Comparison of ENCODE assay signal across 27 mouse cellular contexts in the genomic region with DNA sequence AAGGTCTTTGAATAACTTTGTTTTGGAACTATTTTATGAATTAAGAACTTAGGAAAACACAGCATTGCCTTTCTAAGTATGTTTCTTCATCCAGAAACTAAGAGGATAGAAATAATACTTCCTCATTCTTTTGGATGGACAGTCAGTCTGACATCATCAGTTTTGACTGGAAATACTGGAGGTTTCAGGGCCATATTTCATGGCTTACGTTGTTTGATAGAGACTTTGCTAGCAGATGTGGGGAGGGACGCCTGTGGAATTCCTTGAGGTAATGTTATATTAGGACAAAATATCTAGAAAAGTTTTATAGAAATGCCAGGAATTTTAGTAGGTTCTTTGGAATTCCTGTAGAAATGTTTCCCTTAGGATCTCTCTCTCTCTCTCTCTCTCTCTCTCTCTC.
"Had no signal": no experiment of that assay in that cellular context is flagged by ENCODE, and none has a peak within 500 bp of the region (broad histone marks: within the 10 kb centered on the region; RNA-seq: fewer than 3 reads in every experiment).

No protein-coding gene starts in this region.

- H3K36me3 ChIP-seq: heart, embryonic 10.5 days; heart, embryonic 12.5 days; hindbrain, embryonic 10.5 days; hindbrain, embryonic 13.5 days; hindbrain, embryonic 15.5 days; kidney, embryonic 15.5 days; limb, embryonic 13.5 days; limb, embryonic 15.5 days; liver, embryonic 12.5 days had no signal

- H3K4me2 ChIP-seq: heart, embryonic 12.5 days; hindbrain, embryonic 13.5 days; hindbrain, embryonic 15.5 days; kidney, embryonic 15.5 days; limb, embryonic 13.5 days; limb, embryonic 15.5 days; liver, embryonic 12.5 days had no signal

- H3K4me1 ChIP-seq: heart, embryonic 10.5 days; heart, embryonic 12.5 days; hindbrain, embryonic 10.5 days; hindbrain, embryonic 13.5 days; hindbrain, embryonic 15.5 days; kidney, embryonic 15.5 days; limb, embryonic 13.5 days; limb, embryonic 15.5 days; liver, embryonic 12.5 days had no signal

- H3K4me3 ChIP-seq: gastrocnemius, adult 2 months; heart, embryonic 10.5 days; heart, embryonic 12.5 days; hindbrain, embryonic 10.5 days; hindbrain, embryonic 13.5 days; hindbrain, embryonic 15.5 days; kidney, embryonic 15.5 days; left cerebral cortex, adult 2 months; limb, embryonic 13.5 days; limb, embryonic 15.5 days; liver, embryonic 12.5 days had no signal

- H3K27ac ChIP-seq: gastrocnemius, adult 2 months; heart, embryonic 10.5 days; hindbrain, embryonic 10.5 days; hindbrain, embryonic 13.5 days; hindbrain, embryonic 15.5 days; hindbrain, postnatal 0 days; kidney, embryonic 15.5 days; kidney, postnatal 0 days; left cerebral cortex, adult 2 months; limb, embryonic 13.5 days; limb, embryonic 15.5 days; liver, embryonic 12.5 days; liver, embryonic 14.5 days had no signal

- DNase-seq: gastrocnemius, adult 2 months; gastrocnemius, postnatal 10 days; gastrocnemius, postnatal 25 days; heart, adult 18-20 months; heart, postnatal 10 days; heart, postnatal 4 days; kidney, adult 11 months; kidney, adult 2 months; kidney, adult 9 months; kidney, postnatal 14 days; kidney, postnatal 36 days; layer of hippocampus, adult 9-11 months; left cerebral cortex, postnatal 4 days had no signal

- ATAC-seq: hindbrain, postnatal 0 days; intestine, embryonic 16.5 days; liver, embryonic 12.5 days had no signal

- H3K27me3 ChIP-seq: heart, embryonic 12.5 days; hindbrain, embryonic 13.5 days; hindbrain, embryonic 15.5 days; kidney, embryonic 15.5 days; limb, embryonic 13.5 days; limb, embryonic 15.5 days; liver, embryonic 12.5 days had no signal
